Mouse (Mus musculus) testis, adult 2 months (tissue): ENCODE results near the gene Wdr12.

Experiments used
- CTCF ChIP-seq: fragments of 200-500 bp; IDR thresholded peaks from 2 replicates; pipeline ENCODE4 v1.5.1; 2012; ENCODE audit warnings: low read depth, mild to moderate bottlenecking, inconsistent platforms, low read length, moderate library complexity; ENCODE audit not compliant: control insufficient read depth, insufficient read depth, insufficient replicate concordance
- POLR2A ChIP-seq: fragments of 200-500 bp; IDR thresholded peaks from 2 replicates; pipeline ENCODE4 v1.6.1; 2012; ENCODE audit warnings: low read depth, mild to moderate bottlenecking, inconsistent platforms, low read length, moderate library complexity; ENCODE audit not compliant: control insufficient read depth

DNA sequence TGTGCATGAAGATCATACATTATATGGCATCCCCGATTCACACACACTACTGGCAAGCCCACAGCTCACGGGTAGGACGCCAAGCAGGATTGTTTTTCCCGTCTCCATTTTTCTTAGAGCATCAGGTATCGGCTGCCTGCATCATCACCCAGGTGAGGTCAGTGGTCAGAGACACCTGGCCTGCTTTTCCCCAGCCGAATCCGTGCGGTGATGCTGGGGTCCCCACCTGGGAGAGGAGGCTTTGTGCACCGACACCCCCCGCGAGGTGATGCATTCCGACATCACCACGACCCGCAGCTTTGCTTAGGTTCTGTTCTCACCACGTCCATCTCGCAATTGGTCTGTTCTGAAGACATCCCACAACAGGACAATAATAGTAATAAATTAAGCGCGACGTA is 56.0 kb downstream of the Wdr12 start:
- TF ChIP-seq POLR2A (no peak), CTCF (no peak)
